Mouse (Mus musculus) lung, postnatal 0 days (tissue): Measurements from ENCODE around the gene Eaf1.
A peak's percentile ranks its signal among the peaks of the same experiment; 100 is the strongest.

Experiments used
- CTCF ChIP-seq: IDR thresholded peaks from 2 replicates; pipeline ENCODE4 v1.5.1; 2016; ENCODE audit warnings: antibody characterized with exemption, mild to moderate bottlenecking
- EP300 ChIP-seq: IDR thresholded peaks from 2 replicates; pipeline ENCODE4 v1.6.1; 2016; ENCODE audit warnings: antibody characterized with exemption, mild to moderate bottlenecking, control low read depth

DNA sequence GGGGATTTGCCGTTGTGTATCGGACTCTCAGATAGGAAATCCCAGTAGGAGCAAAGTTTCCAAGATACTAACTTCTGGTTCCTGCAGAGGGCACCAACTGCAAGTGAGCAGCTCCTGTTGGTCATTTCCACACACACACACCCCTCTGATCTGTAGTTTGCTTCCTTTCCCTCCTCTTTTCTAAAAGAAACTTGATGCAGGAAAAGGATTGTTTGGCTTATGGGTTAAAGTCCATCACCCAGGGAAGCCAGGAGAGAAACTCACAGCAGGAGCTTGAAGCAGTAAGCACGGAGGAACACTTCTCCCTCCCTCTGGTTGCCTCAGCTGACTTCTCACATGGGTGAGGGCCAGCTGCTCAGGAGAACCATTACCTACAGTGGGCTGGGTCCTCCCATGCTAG is 25.0 kb downstream of the Eaf1 start:
- TF ChIP-seq EP300 = no peak
- peak; percentile 77 for TF ChIP-seq CTCF
